In genomic region chr16:18672027-18672426, GRCm38 (mm10) we compare ENCODE assay signal across 34 mouse cellular contexts. TPM values are rescaled to one million over a fixed set of nuclear protein-coding genes. Genes with fewer than 3 reads are reported as not detected.
"Had no signal": no experiment of that assay in that cellular context is flagged by ENCODE, and none has a peak within 500 bp of the region (broad histone marks: within the 10 kb centered on the region; RNA-seq: fewer than 3 reads in every experiment).

No protein-coding gene starts in this region.

- H3K27me3 ChIP-seq: limb, embryonic 12.5 days; limb, embryonic 13.5 days; limb, embryonic 15.5 days; lung, embryonic 15.5 days; midbrain, embryonic 12.5 days; midbrain, embryonic 13.5 days; midbrain, embryonic 15.5 days; neural tube, embryonic 12.5 days had no signal

- H3K4me1 ChIP-seq: limb, embryonic 10.5 days; limb, embryonic 12.5 days; limb, embryonic 13.5 days; limb, embryonic 15.5 days; liver, embryonic 12.5 days; liver, embryonic 13.5 days; liver, embryonic 15.5 days; lung, embryonic 15.5 days; midbrain, embryonic 10.5 days; midbrain, embryonic 12.5 days; midbrain, embryonic 13.5 days; midbrain, embryonic 15.5 days; neural tube, embryonic 12.5 days had no signal

- H3K27ac ChIP-seq: limb, embryonic 10.5 days; limb, embryonic 12.5 days; limb, embryonic 13.5 days; limb, embryonic 15.5 days; liver, embryonic 12.5 days; liver, embryonic 13.5 days; liver, embryonic 14.5 days; liver, embryonic 15.5 days; lung, embryonic 15.5 days; macrophage; midbrain, embryonic 10.5 days; midbrain, embryonic 12.5 days; midbrain, embryonic 13.5 days; midbrain, embryonic 15.5 days; neural tube, embryonic 12.5 days had no signal

- ATAC-seq: liver, embryonic 12.5 days; liver, postnatal 0 days; lung, postnatal 0 days; midbrain, embryonic 13.5 days; midbrain, embryonic 15.5 days; midbrain, embryonic 16.5 days had no signal

- DNase-seq: left cerebral cortex, postnatal 4 days; liver, embryonic 13.5 days; liver, postnatal 0 days; lung, adult 18-20 months; lung, adult 2 months; lung, embryonic 14.5 days; lung, postnatal 10 days; lung, postnatal 14 days; lung, postnatal 36 days; lung, postnatal 4 days; midbrain, embryonic 14.5 days had no signal

- H3K36me3 ChIP-seq: limb, embryonic 10.5 days; limb, embryonic 12.5 days; limb, embryonic 13.5 days; limb, embryonic 15.5 days; liver, embryonic 12.5 days; liver, embryonic 13.5 days; liver, embryonic 15.5 days; lung, embryonic 15.5 days; midbrain, embryonic 10.5 days; midbrain, embryonic 12.5 days; midbrain, embryonic 13.5 days; midbrain, embryonic 15.5 days; neural tube, embryonic 12.5 days had no signal

- H3K4me2 ChIP-seq: limb, embryonic 12.5 days; limb, embryonic 13.5 days; limb, embryonic 15.5 days; liver, embryonic 11.5 days; liver, embryonic 12.5 days; liver, embryonic 13.5 days; liver, embryonic 15.5 days; lung, embryonic 14.5 days; lung, embryonic 15.5 days; midbrain, embryonic 11.5 days; midbrain, embryonic 12.5 days; midbrain, embryonic 13.5 days; midbrain, embryonic 15.5 days; neural tube, embryonic 12.5 days had no signal

- H3K9ac ChIP-seq: limb, embryonic 12.5 days; limb, embryonic 13.5 days; limb, embryonic 15.5 days; liver, embryonic 12.5 days; liver, embryonic 13.5 days; liver, embryonic 14.5 days; liver, embryonic 15.5 days; liver, postnatal 0 days; lung, embryonic 14.5 days; lung, embryonic 15.5 days; midbrain, embryonic 12.5 days; midbrain, embryonic 13.5 days; midbrain, embryonic 15.5 days; neural tube, embryonic 12.5 days had no signal

- H3K9me3 ChIP-seq: limb, embryonic 10.5 days; limb, embryonic 12.5 days; limb, embryonic 13.5 days; limb, embryonic 15.5 days; liver, embryonic 12.5 days; liver, embryonic 13.5 days; liver, embryonic 15.5 days; lung, embryonic 15.5 days; megakaryocyte, embryonic 14.5 days; midbrain, embryonic 10.5 days; midbrain, embryonic 12.5 days; midbrain, embryonic 13.5 days; midbrain, embryonic 15.5 days; neural tube, embryonic 12.5 days had no signal

- H3K4me3 ChIP-seq: limb, embryonic 10.5 days; limb, embryonic 12.5 days; limb, embryonic 13.5 days; limb, embryonic 15.5 days; liver, embryonic 12.5 days; liver, embryonic 13.5 days; liver, embryonic 15.5 days; lung, embryonic 15.5 days; megakaryocyte, embryonic 14.5 days; midbrain, embryonic 10.5 days; midbrain, embryonic 12.5 days; midbrain, embryonic 13.5 days; midbrain, embryonic 15.5 days; myocyte; neural tube, embryonic 12.5 days had no signal

RNA-seq across cellular contexts. Expression of gene Gm49601, which starts 45.8 kb away (rescaled TPM):
- total RNA-seq: liver, adult 2 months; megakaryocyte-erythroid progenitor cell, adult 5-6 weeks had no signal
- polyA plus RNA-seq: liver, adult 2 months; liver, embryonic 11.5 days; liver, postnatal 0 days; macrophage had no signal

RNA-seq across cellular contexts. Expression of gene Gp1bb, which starts 49.8 kb away (rescaled TPM):
- total RNA-seq: liver, adult 2 months; monocyte, adult 5-6 weeks had no signal
- polyA plus RNA-seq: liver, adult 2 months had no signal
